19 mouse cellular contexts compared by ENCODE assay signal in genomic region chr10:75088471-75088870, GRCm38 (mm10). TPM values are rescaled to one million over a fixed set of nuclear protein-coding genes. Genes with fewer than 3 reads are reported as not detected.
"Had no signal": no experiment of that assay in that cellular context is flagged by ENCODE, and none has a peak within 500 bp of the region (broad histone marks: within the 10 kb centered on the region; RNA-seq: fewer than 3 reads in every experiment).

No protein-coding gene starts in this region.

- DNase-seq: gastrocnemius, postnatal 14 days; gastrocnemius, postnatal 36 days; heart, adult 2 months; heart, postnatal 14 days; heart, postnatal 36 days; kidney, adult 18-20 months; kidney, adult 8-10 months; kidney, postnatal 10 days; kidney, postnatal 25 days; kidney, postnatal 4 days; liver; liver, embryonic 13.5 days had no signal

- ATAC-seq: hindbrain, embryonic 16.5 days; inflammation-experienced regulatory T-cells, adult 6 months; intestine, embryonic 15.5 days; intestine, postnatal 0 days had no signal

RNA-seq across cellular contexts. Expression of gene Rsph14, which starts 56.1 kb away (rescaled TPM):
- total RNA-seq: gastrocnemius, adult 18-20 months; gastrocnemius, adult 8-10 months; gastrocnemius, postnatal 14 days; gastrocnemius, postnatal 36 days; heart, adult 2 months; heart, postnatal 14 days; heart, postnatal 36 days; left cerebral cortex, adult 2 months had no signal
